ENCODE assay signal across 27 mouse cellular contexts in the genomic region with DNA sequence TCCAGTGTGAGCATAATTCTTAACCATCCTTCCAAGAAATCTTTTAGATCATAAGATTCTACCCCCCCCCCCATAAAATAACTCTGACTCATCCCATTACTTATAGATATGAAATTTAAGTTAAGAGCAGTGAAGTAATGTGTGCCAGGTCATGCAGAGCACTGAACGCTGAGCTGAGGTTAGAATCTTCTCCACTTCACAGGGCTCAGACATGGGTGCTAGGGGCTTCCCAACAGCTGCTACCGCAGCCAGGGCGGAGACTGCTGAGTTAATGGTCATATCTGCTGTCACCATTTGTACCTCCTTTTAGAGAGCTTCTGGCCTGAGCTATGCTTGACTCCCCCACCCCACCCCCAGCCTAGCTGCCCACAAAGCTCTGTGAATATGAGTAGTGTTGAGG.
DNase-seq lines count a peak whose midpoint lies in the region; ATAC-seq and TF ChIP-seq lines count a peak whose summit lies in the region.
"Had no signal": no experiment of that assay in that cellular context is flagged by ENCODE, and none has a peak within 500 bp of the region (broad histone marks: within the 10 kb centered on the region; RNA-seq: fewer than 3 reads in every experiment).

No protein-coding gene starts in this region.

- no peaks in the 10 kb centered on the region for H3K36me3 ChIP-seq in embryonic facial prominence, embryonic 14.5 days (ENCODE audit: control insufficient read depth, insufficient read depth, low read length)
- H3K36me3 ChIP-seq in embryonic facial prominence, embryonic 10.5 days (replicated peaks), result no peaks in the 10 kb centered on the region
- peaks cover 0 to 12% of the 10 kb centered on the region in 2 experiments for H3K36me3 ChIP-seq in CH12.LX (replicated peaks in 1 of 2; ENCODE audit: control insufficient read depth in 1 of 2, insufficient read depth in 1 of 2, low read length in 1 of 2)
- H3K36me3 ChIP-seq in myocyte (ENCODE audit: control insufficient read depth, insufficient read depth), result no peaks in the 10 kb centered on the region
- H3K36me3 ChIP-seq: embryonic facial prominence, embryonic 15.5 days; G1E; heart, embryonic 13.5 days; hindbrain, embryonic 12.5 days; hindbrain, embryonic 15.5 days; intestine, embryonic 15.5 days had no signal

- no peaks in the 10 kb centered on the region for H3K9me3 ChIP-seq in embryonic facial prominence, embryonic 14.5 days (ENCODE audit: control insufficient read depth, low read length)
- H3K9me3 ChIP-seq in embryonic facial prominence, embryonic 10.5 days, result no peaks in the 10 kb centered on the region
- H3K9me3 ChIP-seq in CH12.LX (replicated peaks; ENCODE audit: low read length), result no peaks in the 10 kb centered on the region
- H3K9me3 ChIP-seq: embryonic facial prominence, embryonic 15.5 days; G1E; heart, embryonic 13.5 days; hindbrain, embryonic 12.5 days; hindbrain, embryonic 15.5 days; intestine, embryonic 15.5 days had no signal

- no peak overlapping the region for H3K9ac ChIP-seq in embryonic facial prominence, embryonic 14.5 days (ENCODE audit: low read depth, low read length)
- no peak overlapping the region for H3K9ac ChIP-seq in CH12.LX (ENCODE audit: insufficient read depth, low read depth)
- H3K9ac ChIP-seq: embryonic facial prominence, embryonic 15.5 days; forebrain, postnatal 0 days; heart, embryonic 13.5 days; hindbrain, embryonic 12.5 days; hindbrain, embryonic 15.5 days; intestine, embryonic 15.5 days had no signal

- peak; percentile 68 for TF ChIP-seq EP300 in CH12.LX (IDR thresholded peaks at IDR 0.05; ENCODE audit: low read length)

- H3K4me2 ChIP-seq in embryonic facial prominence, embryonic 14.5 days (ENCODE audit: low read depth, low read length), result no peak overlapping the region
- H3K4me2 ChIP-seq in CH12.LX (ENCODE audit: insufficient read depth, low read depth, poor library complexity, severe bottlenecking), result peak overlapping the region; percentile 73
- no peak overlapping the region for H3K4me2 ChIP-seq in myocyte (ENCODE audit: low read depth)
- H3K4me2 ChIP-seq: embryonic facial prominence, embryonic 15.5 days; heart, embryonic 13.5 days; hindbrain, embryonic 12.5 days; hindbrain, embryonic 15.5 days; intestine, embryonic 15.5 days had no signal

- DNase-seq in embryonic facial prominence, embryonic 14.5 days (ENCODE audit: low spot score), result no peak
- no peak for DNase-seq in embryonic facial prominence, embryonic 10.5 days (ENCODE audit: low spot score)
- DNase-seq in 3T3-L1 (ENCODE audit: low read depth, low spot score), result peak; percentile 21
- peak; percentile 95 for DNase-seq in CH12.LX (ENCODE audit: extremely low read depth)
- no peak for DNase-seq in right cerebral cortex, postnatal 25 days
- DNase-seq in cerebellum, postnatal 10 days, result no peak
- DNase-seq: adrenal gland, adult 2 months; adrenal gland, postnatal 14 days; cerebellum, adult 11 months; cerebellum, adult 2 months; cerebellum, adult 9-11 months; cerebellum, postnatal 36 days; embryo, embryonic 11 days; forebrain, postnatal 0 days; gastrocnemius, adult 2 months; gastrocnemius, postnatal 14 days; heart, adult 18-20 months; heart, postnatal 14 days had no signal

- no peak overlapping the region for H3K4me3 ChIP-seq in embryonic facial prominence, embryonic 14.5 days (ENCODE audit: low read depth, low read length)
- no peak overlapping the region for H3K4me3 ChIP-seq in embryonic facial prominence, embryonic 10.5 days
- peak overlapping the region in 1 of 3 experiments; percentile 20 for H3K4me3 ChIP-seq in CH12.LX (replicated peaks in 1 of 3; ENCODE audit: low read depth in 2 of 3, low read length in 2 of 3, poor library complexity in 1 of 3)
- no peak overlapping the region for H3K4me3 ChIP-seq in myocyte
- H3K4me3 ChIP-seq: embryonic facial prominence, embryonic 15.5 days; gastrocnemius, adult 2 months; heart, embryonic 13.5 days; hindbrain, embryonic 12.5 days; hindbrain, embryonic 15.5 days; intestine, embryonic 15.5 days had no signal

- no peak overlapping the region for H3K27ac ChIP-seq in embryonic facial prominence, embryonic 14.5 days (replicated peaks; ENCODE audit: low read depth, low read length)
- H3K27ac ChIP-seq in embryonic facial prominence, embryonic 10.5 days (replicated peaks), result no peak overlapping the region
- peak overlapping the region; percentile 94 for H3K27ac ChIP-seq in CH12.LX (ENCODE audit: insufficient read depth, low read depth)
- H3K27ac ChIP-seq: embryonic facial prominence, embryonic 15.5 days; gastrocnemius, adult 2 months; heart, embryonic 13.5 days; hindbrain, embryonic 12.5 days; hindbrain, embryonic 15.5 days; intestine, embryonic 15.5 days had no signal

- WGBS in embryonic facial prominence, embryonic 14.5 days, result 94% methylated on average over 3 of the region's 3 CpGs
- WGBS in embryonic facial prominence, embryonic 10.5 days, result 93% methylated on average over 3 of the region's 3 CpGs

- TF ChIP-seq POLR2A in CH12.LX (IDR thresholded peaks at IDR 0.05; ENCODE audit: low read depth, low read length) (peak; percentile 27; the same call in 1 of the 2 replicates), myocyte (IDR thresholded peaks at IDR 0.05; ENCODE audit: insufficient read length, low read depth) (no peak)

- TF ChIP-seq CTCF in CH12.LX (conservative IDR thresholded peaks at IDR 0.05 in 1 of 2, IDR thresholded peaks at IDR 0.05 in 1 of 2; ENCODE audit: low read depth in 2 of 2, low read length in 2 of 2), result no peak

- H3K79me2 ChIP-seq in CH12.LX (replicated peaks; ENCODE audit: control insufficient read depth, extremely low read depth, insufficient read depth, poor library complexity, severe bottlenecking), result no peaks in the 10 kb centered on the region
- H3K79me2 ChIP-seq in myocyte (ENCODE audit: control insufficient read depth, insufficient read depth), result no peaks in the 10 kb centered on the region

- no peak; the same call in none of the 2 replicates for TF ChIP-seq RAD21 in CH12.LX (IDR thresholded peaks at IDR 0.05; ENCODE audit: low read depth, low read length)

- in situ Hi-C loops in CH12.LX (cut with MboI; ENCODE audit: low pct_ligation_motif_present, low pct_unique_long_range_greater_than_20kb, low sequenced_read_pairs), result loop anchor here (10.0 kb wide), 1 partner anchor 113 kb away; no protein-coding TSS in a partner anchor

- dilution Hi-C loops in CH12.LX (cut with MboI; ENCODE audit: extremely low pct_ligation_motif_present, extremely low pct_unique_long_range_greater_than_20kb, low sequenced_read_pairs), result no loop called here

- H3K4me1 ChIP-seq in embryonic facial prominence, embryonic 14.5 days (ENCODE audit: control insufficient read depth, insufficient read depth, low read length), result peaks cover 6% of the 10 kb centered on the region
- peaks cover 45% of the 10 kb centered on the region for H3K4me1 ChIP-seq in embryonic facial prominence, embryonic 10.5 days
- H3K4me1 ChIP-seq in CH12.LX (ENCODE audit: control insufficient read depth in 1 of 2, insufficient read depth in 2 of 2), result peaks cover 48 to 63% of the 10 kb centered on the region in 2 experiments

- H3K27me3 ChIP-seq in embryonic facial prominence, embryonic 14.5 days (replicated peaks; ENCODE audit: control insufficient read depth, insufficient read depth, low read length), result no peaks in the 10 kb centered on the region
- no peaks in the 10 kb centered on the region for H3K27me3 ChIP-seq in embryonic facial prominence, embryonic 10.5 days (replicated peaks; ENCODE audit: low read depth, poor library complexity, severe bottlenecking)
- no peaks in the 10 kb centered on the region for H3K27me3 ChIP-seq in CH12.LX (replicated peaks)
- no peaks in the 10 kb centered on the region for H3K27me3 ChIP-seq in myocyte (ENCODE audit: control insufficient read depth, insufficient read depth, insufficient read length)
- H3K27me3 ChIP-seq: embryonic facial prominence, embryonic 15.5 days; heart, embryonic 13.5 days; hindbrain, embryonic 12.5 days; hindbrain, embryonic 15.5 days; intestine, embryonic 15.5 days had no signal

- no peak overlapping the region for H3ac ChIP-seq in myocyte (ENCODE audit: control insufficient read depth, insufficient read length)

- 0 out of 2 replicates have a peak, but pooled peaks have one; percentile 11 for ATAC-seq in embryonic facial prominence, embryonic 14.5 days (ENCODE audit: low read depth)
- ATAC-seq in monocyte, adult 5-6 weeks (replicated peaks; ENCODE audit: insufficient number of reproducible peaks, low FRiP score, low TSS enrichment, poor library complexity, severe bottlenecking), result no peak
- ATAC-seq: forebrain, embryonic 14.5 days; intestine, embryonic 15.5 days had no signal

TF ChIP-seq in CH12.LX, 34 proteins besides CTCF, POLR2A, EP300 and RAD21 (continues in another document):
- TF ChIP-seq TBP (conservative IDR thresholded peaks at IDR 0.05; ENCODE audit: low read depth, low read length), result peak; percentile 66
- peak; percentile 69 for TF ChIP-seq MAZ (IDR thresholded peaks at IDR 0.05; ENCODE audit: low read depth, low read length)
- TF ChIP-seq MEF2A (IDR thresholded peaks at IDR 0.05; ENCODE audit: borderline replicate concordance, low read depth, low read length), result peak; percentile 60
- TF ChIP-seq USF2 (conservative IDR thresholded peaks at IDR 0.05; ENCODE audit: low read depth, low read length), result no peak
- peak; percentile 60 for TF ChIP-seq BHLHE40 (IDR thresholded peaks at IDR 0.05; ENCODE audit: low read depth, low read length)
- TF ChIP-seq CHD2 (IDR thresholded peaks at IDR 0.05; ENCODE audit: low read length), result peak; percentile 38; the same call in 1 of the 2 replicates
- no peak for TF ChIP-seq MAX (IDR thresholded peaks at IDR 0.05; ENCODE audit: low read length)
- peak; percentile 76 for TF ChIP-seq IRF4 (IDR thresholded peaks at IDR 0.05; ENCODE audit: low read depth, low read length)
- peak; percentile 89 for TF ChIP-seq ETS1 (conservative IDR thresholded peaks at IDR 0.05; ENCODE audit: low read depth, low read length)

TF ChIP-seq in myocyte, 11 proteins besides CTCF, POLR2A, EP300 and RAD21:
- TF ChIP-seq REST (IDR thresholded peaks at IDR 0.05; ENCODE audit: insufficient read depth, insufficient read length) (no peak), MYOD1 (IDR thresholded peaks at IDR 0.05; ENCODE audit: control insufficient read depth in 1 of 3, insufficient read length in 2 of 3, low read depth in 2 of 3) (peak in 2 of 3 experiments; percentile 57 to 78), MYOG (IDR thresholded peaks at IDR 0.05; ENCODE audit: control insufficient read depth in 1 of 3, insufficient read depth in 1 of 3, insufficient read length in 2 of 3, low read depth in 2 of 3) (peak; percentile 6 to 82 (median 32))

Comparison
In these comparisons a context has a peak if more than half of its experiments do, and no peak if none do; other contexts are left out.
1. DNase-seq: peak in 3T3-L1 (single experiment) and CH12.LX (single experiment); none in embryonic facial prominence, embryonic 14.5 days (single experiment), embryonic facial prominence, embryonic 10.5 days (single experiment), right cerebral cortex, postnatal 25 days (single experiment) and cerebellum, postnatal 10 days (0 of 2).